Mouse (Mus musculus): ENCODE measurements around the gene Sept7.
"Not testable (repeated sequence)": the region's sequence is repeated elsewhere in the genome, so short reads cannot be mapped to it uniquely, and the experiment has no call there.

Gene Sept7

DNA sequence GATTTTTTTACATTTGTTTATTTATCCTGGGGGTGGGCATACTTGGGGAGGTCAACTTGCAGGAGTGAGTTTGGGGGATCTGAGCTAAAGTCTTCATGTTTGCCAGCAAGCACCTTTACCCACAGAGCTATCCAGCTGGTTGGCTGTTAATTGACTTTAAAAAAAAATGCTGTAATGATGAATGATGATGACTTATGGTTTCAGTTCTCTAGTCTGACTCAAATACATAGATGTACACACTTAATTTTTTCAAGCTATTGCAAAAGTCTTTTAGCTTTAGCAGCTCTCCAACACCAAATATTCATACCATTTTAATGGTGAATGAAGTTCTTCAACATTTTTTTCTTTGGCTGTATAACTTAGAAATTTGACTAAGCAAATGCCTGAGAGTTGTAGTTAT is 8.7 kb downstream of the Sept7 start:
- no peak for DNase-seq

GRCm38 (mm10) chr9:25262087-25262486 is 9.8 kb downstream of the Sept7 start:
- no peak for DNase-seq

DNA sequence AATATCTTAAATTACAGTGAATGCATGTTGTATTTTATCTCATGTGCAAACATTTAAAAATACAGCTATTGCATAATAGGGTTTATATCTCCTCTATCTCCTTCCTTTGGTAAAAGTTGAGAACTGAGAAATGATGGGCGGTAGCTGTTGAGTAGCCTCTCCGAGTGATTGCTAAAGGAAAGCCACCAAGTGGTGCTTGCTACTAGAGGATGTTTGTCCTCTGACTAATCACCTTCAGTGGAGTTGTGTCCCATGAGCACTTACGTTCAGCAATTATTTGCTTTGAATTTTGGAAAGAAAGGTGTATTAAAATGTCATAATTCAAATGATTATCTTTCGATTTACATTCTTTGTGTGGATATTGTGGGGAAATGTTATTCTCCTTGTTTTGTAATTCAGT is 13.6 kb downstream of the Sept7 start:
- DNase-seq: peak; percentile 51 to 69

DNA sequence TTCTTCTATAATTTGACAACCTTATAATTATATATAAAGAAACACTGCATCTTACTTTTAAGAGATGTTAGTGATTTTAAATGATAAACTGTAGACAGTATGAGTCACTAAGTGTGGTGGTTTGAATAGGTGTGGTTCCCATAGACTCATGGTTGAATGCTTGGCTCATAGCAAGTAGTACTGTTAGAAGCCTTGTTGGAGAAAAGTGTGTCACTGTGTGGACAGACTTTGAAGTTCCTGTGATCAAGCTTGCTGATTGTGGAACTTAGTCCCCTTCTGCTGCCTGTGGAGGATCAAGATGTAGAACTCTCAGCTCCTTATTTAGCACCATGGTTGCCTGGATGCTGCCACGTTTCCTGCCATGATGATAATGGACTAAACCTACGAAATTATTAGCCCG is 14.9 kb downstream of the Sept7 start:
- no peak for DNase-seq

DNA sequence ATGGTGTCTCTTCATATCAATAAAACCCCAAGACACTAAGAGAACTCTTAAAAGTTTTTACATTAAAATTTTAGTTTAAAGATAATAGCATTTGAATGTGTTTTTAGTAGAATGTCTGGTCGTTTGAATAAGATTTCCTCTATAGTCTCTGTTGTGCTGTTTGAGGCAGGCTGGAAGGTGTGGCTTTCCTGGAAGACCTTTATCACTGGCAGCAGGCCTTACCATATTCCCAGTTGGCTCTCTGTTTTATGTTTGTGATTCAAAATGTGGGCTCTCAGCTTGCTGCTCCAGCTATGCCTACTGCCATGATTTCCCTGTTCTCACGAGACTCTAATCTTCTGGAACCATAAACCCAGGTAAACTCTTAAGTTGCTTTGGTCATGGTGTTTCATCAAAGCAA is 15.3 kb downstream of the Sept7 start:
- no peak for DNase-seq

GRCm38 (mm10) chr9:25271902-25272301 is 19.7 kb downstream of the Sept7 start:
- DNase-seq: no peak

GRCm38 (mm10) chr9:25289796-25290195 is 37.6 kb downstream of the Sept7 start:
- DNase-seq: no peak

GRCm38 (mm10) chr9:25309505-25310182 is 57.4 kb downstream of the Sept7 start:
- DNase-seq: peak; percentile 9 to 35

- no peak for DNase-seq
Observed at GRCm38 (mm10) chr9:25314304-25314703, 62.1 kb downstream of the Sept7 start.

DNA sequence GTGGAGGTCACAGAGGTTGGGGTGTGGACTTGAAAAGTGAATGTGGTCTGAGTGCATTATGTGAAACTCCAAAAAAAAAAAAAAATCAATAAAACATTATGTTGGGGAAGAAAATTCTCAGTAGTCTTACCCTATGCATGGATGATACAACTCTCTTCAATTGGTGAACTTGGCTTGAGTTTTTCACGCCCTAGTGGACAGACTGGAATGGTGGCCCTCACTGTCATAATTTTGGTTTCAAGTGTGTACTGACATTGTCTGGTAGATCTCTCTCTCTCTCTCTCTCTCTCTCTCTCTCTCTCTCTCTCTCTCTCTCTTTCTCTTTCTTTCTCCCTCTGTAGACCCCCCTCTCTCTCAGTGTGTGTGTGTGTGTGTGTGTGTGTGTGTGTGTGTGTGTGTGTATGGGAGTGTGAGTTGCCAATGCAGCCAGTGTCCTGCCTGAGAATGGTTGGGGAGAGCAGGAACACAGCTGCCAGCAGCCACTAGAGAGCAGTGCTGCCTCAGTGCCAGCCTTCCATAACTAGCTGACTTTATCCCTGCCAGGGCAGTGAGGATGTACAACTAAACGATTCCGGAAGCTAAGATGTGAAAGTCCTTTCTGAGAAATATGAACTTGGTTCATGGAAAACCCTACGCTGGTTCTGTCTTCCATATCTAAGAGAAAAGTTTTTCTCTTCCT is 65.7 kb downstream of the Sept7 start:
- DNase-seq: peak; percentile 11 to 24

- DNase-seq: not testable (repeated sequence)
Observed at GRCm38 (mm10) chr9:25319676-25320075, 67.4 kb downstream of the Sept7 start.

DNA sequence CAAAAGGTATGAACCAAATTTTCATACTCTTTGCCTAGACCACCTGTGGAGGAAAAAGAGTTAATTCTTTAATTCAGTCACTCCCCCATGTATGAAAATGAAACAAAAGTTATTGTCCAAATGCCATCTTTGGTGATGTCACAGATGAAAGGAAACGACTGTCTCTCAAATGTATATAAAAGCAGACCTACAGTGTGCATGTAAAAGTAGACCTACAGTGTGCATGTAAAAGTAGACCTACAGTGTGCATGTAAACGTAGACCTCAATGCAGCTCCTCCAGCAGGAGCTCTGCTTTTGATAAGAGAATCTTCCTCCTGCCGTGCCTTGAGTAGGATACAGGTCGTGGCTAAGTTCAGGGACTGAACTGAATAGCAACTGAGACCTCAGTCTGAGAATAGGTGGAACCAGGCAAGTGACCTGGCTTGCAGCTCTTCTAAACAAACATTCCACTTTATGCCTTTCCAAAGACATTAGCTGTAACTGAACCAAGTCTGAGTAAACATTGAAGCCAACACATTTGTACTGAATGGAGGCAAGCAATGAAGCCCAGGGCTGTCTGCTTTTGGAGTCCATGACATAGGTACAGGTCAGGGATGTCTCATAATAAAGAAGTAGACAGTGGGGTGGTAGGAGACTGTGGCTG is 75.6 kb downstream of the Sept7 start:
- no peak for DNase-seq

- DNase-seq: no peak
Observed at GRCm38 (mm10) chr9:25328946-25329723, 76.9 kb downstream of the Sept7 start.

- DNase-seq: no peak
Observed at GRCm38 (mm10) chr9:25337436-25338198, 85.4 kb downstream of the Sept7 start.

GRCm38 (mm10) chr9:25340412-25340811 is 88.2 kb downstream of the Sept7 start:
- DNase-seq: no peak

DNA sequence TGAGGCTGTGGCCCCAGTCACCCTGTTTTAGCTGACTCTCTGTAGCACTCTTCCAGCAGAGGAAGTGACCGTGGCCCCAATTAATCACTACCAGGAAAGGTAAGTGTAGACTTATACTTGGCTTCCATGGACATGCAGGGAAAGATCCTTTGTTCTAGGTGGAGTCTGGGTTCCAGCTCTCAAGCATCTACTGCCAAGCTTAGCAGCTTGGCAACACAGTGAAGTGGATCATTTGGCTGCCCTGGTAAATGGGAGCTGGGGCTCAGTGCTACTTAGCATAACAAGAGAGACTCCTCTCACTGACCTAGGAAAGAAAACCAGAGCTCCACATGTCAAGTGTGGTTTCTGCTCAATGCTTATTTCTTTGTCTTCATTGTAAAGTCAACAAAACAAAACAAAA is 101.5 kb downstream of the Sept7 start:
- DNase-seq: no peak

GRCm38 (mm10) chr9:25355806-25356205 is 103.6 kb downstream of the Sept7 start:
- DNase-seq: no peak

- DNase-seq: no peak
Observed at GRCm38 (mm10) chr9:25357589-25357988, 105.3 kb downstream of the Sept7 start.

GRCm38 (mm10) chr9:25358018-25358417 is 105.8 kb downstream of the Sept7 start:
- no peak for DNase-seq

Measured in lung, adult 18-20 months (tissue).